Comparison of ENCODE assay signal across 15 mouse cellular contexts in genomic region chr19:49264616-49265015, GRCm38 (mm10).
A peak's percentile ranks its signal among the peaks of the same experiment; 100 is the strongest.
DNase-seq lines count a peak whose midpoint lies in the region; ATAC-seq and TF ChIP-seq lines count a peak whose summit lies in the region.
"Had no signal": no experiment of that assay in that cellular context is flagged by ENCODE, and none has a peak within 500 bp of the region (broad histone marks: within the 10 kb centered on the region; RNA-seq: fewer than 3 reads in every experiment).

No protein-coding gene starts in this region.

- no peak for ATAC-seq in forebrain, embryonic 14.5 days
- ATAC-seq in forebrain, embryonic 12.5 days (ENCODE audit: low FRiP score) = no peak
- ATAC-seq in stomach, postnatal 0 days (ENCODE audit: low FRiP score, low TSS enrichment) = no peak
- ATAC-seq: activated CD4-positive, CD25-positive, alpha-beta regulatory T cell, adult 4 months; inflammation-experienced regulatory T-cells, adult 6 months had no signal

- no peaks in the 10 kb centered on the region for H3K9me3 ChIP-seq in forebrain, embryonic 14.5 days (replicated peaks; ENCODE audit: control insufficient read depth, low read length)
- no peaks in the 10 kb centered on the region for H3K9me3 ChIP-seq in forebrain, embryonic 12.5 days
- H3K9me3 ChIP-seq in stomach, postnatal 0 days (ENCODE audit: control insufficient read depth, low read length) = no peaks in the 10 kb centered on the region
- H3K9me3 ChIP-seq: megakaryocyte, embryonic 14.5 days had no signal

- no peaks in the 10 kb centered on the region for H3K27me3 ChIP-seq in forebrain, embryonic 14.5 days (replicated peaks; ENCODE audit: control insufficient read depth, insufficient read depth, low read length)
- no peaks in the 10 kb centered on the region for H3K27me3 ChIP-seq in forebrain, embryonic 12.5 days
- H3K27me3 ChIP-seq in stomach, postnatal 0 days (ENCODE audit: control insufficient read depth, insufficient read depth, low read length) = no peaks in the 10 kb centered on the region
- H3K27me3 ChIP-seq: megakaryocyte, embryonic 14.5 days had no signal

- 74% methylated on average over 1 of the region's 1 CpGs for WGBS in forebrain, embryonic 14.5 days
- WGBS in forebrain, embryonic 12.5 days = 79% methylated on average over 1 of the region's 1 CpGs
- WGBS in stomach, postnatal 0 days = 34% methylated on average over 1 of the region's 1 CpGs

- peak; percentile 67 for DNase-seq in forebrain, embryonic 14.5 days (ENCODE audit: low spot score)
- peak; percentile 31 for DNase-seq in layer of hippocampus, adult 11-12 months (ENCODE audit: low spot score)
- no peak for DNase-seq in layer of hippocampus, adult 9-11 months
- DNase-seq in retina, embryonic 14.5 days (ENCODE audit: low spot score) = peak; percentile 34
- no peak for DNase-seq in retina, postnatal 1 day
- no peak for DNase-seq in stomach, postnatal 0 days (ENCODE audit: low spot score)
- no peak for DNase-seq in spleen, adult 12 weeks (ENCODE audit: low spot score)
- DNase-seq: cerebellum, adult 8-10 months; heart, adult 11 months had no signal

- no peaks in the 10 kb centered on the region for H3K36me3 ChIP-seq in forebrain, embryonic 14.5 days (ENCODE audit: control insufficient read depth, insufficient read depth, low read length)
- no peaks in the 10 kb centered on the region for H3K36me3 ChIP-seq in forebrain, embryonic 12.5 days (replicated peaks)
- H3K36me3 ChIP-seq in stomach, postnatal 0 days (ENCODE audit: control insufficient read depth, insufficient read depth, low read length) = no peaks in the 10 kb centered on the region

- TF ChIP-seq CTCF in stomach, postnatal 0 days (IDR thresholded peaks at IDR 0.05; ENCODE audit: low read depth) = peak; percentile 49

- no peaks in the 10 kb centered on the region for H3K4me1 ChIP-seq in forebrain, embryonic 14.5 days (ENCODE audit: control insufficient read depth, insufficient read depth, low read length)
- H3K4me1 ChIP-seq in forebrain, embryonic 12.5 days = no peaks in the 10 kb centered on the region
- H3K4me1 ChIP-seq in stomach, postnatal 0 days (replicated peaks; ENCODE audit: control insufficient read depth, insufficient read depth) = no peaks in the 10 kb centered on the region
- H3K4me1 ChIP-seq: megakaryocyte, embryonic 14.5 days had no signal

- no peak for TF ChIP-seq EP300 in stomach, postnatal 0 days (optimal IDR thresholded peaks at IDR 0.05)

- no peak overlapping the region for H3K27ac ChIP-seq in forebrain, embryonic 14.5 days (ENCODE audit: low read depth, low read length)
- no peak overlapping the region for H3K27ac ChIP-seq in forebrain, embryonic 12.5 days
- H3K27ac ChIP-seq in stomach, postnatal 0 days (replicated peaks) = no peak overlapping the region
- H3K27ac ChIP-seq: liver, embryonic 14.5 days had no signal

- H3K4me3 ChIP-seq in forebrain, embryonic 14.5 days (ENCODE audit: low read depth, low read length) = no peak overlapping the region
- no peak overlapping the region for H3K4me3 ChIP-seq in forebrain, embryonic 12.5 days (replicated peaks)
- H3K4me3 ChIP-seq in stomach, postnatal 0 days (ENCODE audit: low read depth, low read length) = no peak overlapping the region
- H3K4me3 ChIP-seq: megakaryocyte, embryonic 14.5 days; myocyte had no signal

- H3K9ac ChIP-seq in forebrain, embryonic 14.5 days (ENCODE audit: low read length) = no peak overlapping the region
- H3K9ac ChIP-seq in forebrain, embryonic 12.5 days = no peak overlapping the region
- no peak overlapping the region for H3K9ac ChIP-seq in stomach, postnatal 0 days (ENCODE audit: low read length)
- H3K9ac ChIP-seq: liver, embryonic 14.5 days had no signal

- no peak overlapping the region for H3K4me2 ChIP-seq in forebrain, embryonic 14.5 days (ENCODE audit: low read length)
- H3K4me2 ChIP-seq in forebrain, embryonic 12.5 days = no peak overlapping the region
- H3K4me2 ChIP-seq in stomach, postnatal 0 days (replicated peaks; ENCODE audit: low read depth) = no peak overlapping the region

Comparison
In these comparisons a context has a peak if more than half of its experiments do, and no peak if none do; other contexts are left out.
1. DNase-seq: peak in forebrain, embryonic 14.5 days (single experiment), layer of hippocampus, adult 11-12 months (single experiment) and retina, embryonic 14.5 days (single experiment); none in layer of hippocampus, adult 9-11 months (single experiment), retina, postnatal 1 day (single experiment), stomach, postnatal 0 days (single experiment) and spleen, adult 12 weeks (single experiment).